Mouse (Mus musculus): ENCODE measurements around the gene Gab1.

DNA sequence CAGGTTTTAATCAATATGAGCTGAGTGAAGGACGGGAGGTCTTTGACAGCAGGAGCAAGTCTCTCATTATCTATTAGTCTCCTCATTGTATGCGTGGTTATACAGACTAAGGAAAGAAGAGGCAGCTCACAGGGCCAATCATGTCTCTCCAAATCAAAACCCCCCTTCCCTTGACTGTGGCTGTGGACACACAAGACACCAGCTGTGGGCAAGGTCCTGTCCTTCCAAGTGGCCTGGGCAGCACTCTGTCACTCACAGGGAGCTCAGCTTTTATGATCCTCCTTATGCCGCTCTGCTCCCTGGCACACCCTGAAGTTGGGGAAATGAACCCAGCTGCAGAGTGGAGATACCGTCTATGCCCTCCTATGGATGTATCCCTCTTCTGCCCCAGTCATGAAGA, 55.2 kb downstream of the Gab1 start:
- TF ChIP-seq TAL1 (IDR thresholded peaks at IDR 0.05; ENCODE audit: low read length) (no peak), GATA1 (IDR thresholded peaks at IDR 0.05; ENCODE audit: low read length) (no peak)

Measured in erythroblast, embryonic 14.5 days (primary cell).